Mouse (Mus musculus) erythroblast, embryonic 14.5 days (primary cell): ENCODE results near the gene Hoxc5. TPM values are rescaled to one million over a fixed set of nuclear protein-coding genes. Genes with fewer than 3 reads are reported as not detected.

Source experiments
- H3K27me3 ChIP-seq: 2 replicates; pipeline ENCODE4 v1.6.1; 2012; ENCODE audit warnings: inconsistent platforms; ENCODE audit not compliant: control insufficient read depth
- H3K36me3 ChIP-seq: 2 replicates; pipeline ENCODE4 v1.6.1; 2012; ENCODE audit warnings: mild to moderate bottlenecking, inconsistent platforms; ENCODE audit not compliant: control insufficient read depth
- H3K4me1 ChIP-seq: 2 replicates; pipeline ENCODE4 v1.6.1; 2012; ENCODE audit warnings: inconsistent platforms; ENCODE audit not compliant: control insufficient read depth
- H3K4me3 ChIP-seq: replicated peaks from 2 replicates; pipeline ENCODE3; 2012; ENCODE audit warnings: moderate library complexity, mild to moderate bottlenecking, inconsistent platforms
- H3K9me3 ChIP-seq: 2 replicates; pipeline ENCODE4 v1.6.1; 2012; ENCODE audit warnings: low read length, inconsistent platforms, mixed read lengths; ENCODE audit not compliant: control insufficient read depth
- GATA1 ChIP-seq: IDR thresholded peaks from 2 replicates; pipeline ENCODE4 v1.6.1; 2012; ENCODE audit warnings: low read length, inconsistent platforms, mixed read lengths
- TAL1 ChIP-seq: IDR thresholded peaks from 3 replicates; pipeline ENCODE4 v1.6.1; 2012; ENCODE audit warnings: low read length, inconsistent platforms, mixed read lengths
- polyA plus RNA-seq: library from polyadenylated mRNA; stranded (reverse); fragments of >175 nt; gene quantifications from 2 replicates; pipeline ENCODE4 v1.2.3, GENCODE M21; 2012

Gene Hoxc5
- polyA plus RNA-seq, 1 experiment: not detected

- peaks cover 75% of the 10 kb centered on the region for H3K27me3 ChIP-seq
Measured at GRCm38 (mm10) chr15:103053210-103053609, 86.0 kb downstream of the Hoxc5 start.

GRCm38 (mm10) chr15:103056396-103056795 is 89.2 kb downstream of the Hoxc5 start:
- Histone ChIP-seq H3K36me3 (no peaks in the 10 kb centered on the region), H3K4me3 (no peak overlapping the region), H3K27me3 (peaks cover 88% of the 10 kb centered on the region), H3K9me3 (no peaks in the 10 kb centered on the region; the same call in 1 of the 2 replicates), H3K4me1 (no peaks in the 10 kb centered on the region)
- no peak for TF ChIP-seq GATA1
- no peak for TF ChIP-seq TAL1

More at GRCm38 (mm10) chr15:103053210-103053609, 86.0 kb downstream of the Hoxc5 start:
- Histone ChIP-seq H3K36me3 (no peaks in the 10 kb centered on the region), H3K4me1 (no peaks in the 10 kb centered on the region), H3K4me3 (no peak overlapping the region), H3K9me3 (no peaks in the 10 kb centered on the region)
- TF ChIP-seq TAL1 (no peak), GATA1 (no peak)

GRCm38 (mm10) chr15:103058715-103059114 is 91.5 kb downstream of the Hoxc5 start:
- H3K9me3 ChIP-seq: no peaks in the 10 kb centered on the region; the same call in 1 of the 2 replicates
- no peaks in the 10 kb centered on the region for H3K4me1 ChIP-seq
- TF ChIP-seq TAL1 (no peak), GATA1 (no peak)
- H3K4me3 ChIP-seq: no peak overlapping the region
- H3K27me3 ChIP-seq: peaks cover 98% of the 10 kb centered on the region
- no peaks in the 10 kb centered on the region for H3K36me3 ChIP-seq

- Histone ChIP-seq H3K4me3 (no peak overlapping the region), H3K4me1 (no peaks in the 10 kb centered on the region), H3K36me3 (no peaks in the 10 kb centered on the region), H3K9me3 (no peaks in the 10 kb centered on the region; the same call in 1 of the 2 replicates), H3K27me3 (peaks cover 98% of the 10 kb centered on the region)
- TF ChIP-seq GATA1: no peak
- TF ChIP-seq TAL1: no peak
Measured at GRCm38 (mm10) chr15:103059393-103059992, 92.2 kb downstream of the Hoxc5 start.

GRCm38 (mm10) chr15:103060021-103060340 is 92.7 kb downstream of the Hoxc5 start:
- no peaks in the 10 kb centered on the region for H3K36me3 ChIP-seq
- H3K27me3 ChIP-seq: peaks cover 97% of the 10 kb centered on the region
- no peak for TF ChIP-seq GATA1
- TF ChIP-seq TAL1: no peak

GRCm38 (mm10) chr15:103060341-103061130 is 93.3 kb downstream of the Hoxc5 start:
- TF ChIP-seq TAL1 (no peak), GATA1 (no peak)
- Histone ChIP-seq H3K27me3 (peaks cover 97% of the 10 kb centered on the region), H3K9me3 (no peaks in the 10 kb centered on the region; the same call in 1 of the 2 replicates)

More at GRCm38 (mm10) chr15:103060021-103060340, 92.7 kb downstream of the Hoxc5 start:
- Histone ChIP-seq H3K4me3 (no peak overlapping the region), H3K9me3 (no peaks in the 10 kb centered on the region; the same call in 1 of the 2 replicates), H3K4me1 (no peaks in the 10 kb centered on the region)

GRCm38 (mm10) chr15:103061131-103061825 is 94.0 kb downstream of the Hoxc5 start:
- Histone ChIP-seq H3K27me3 (peaks cover 97% of the 10 kb centered on the region), H3K36me3 (no peaks in the 10 kb centered on the region), H3K4me3 (no peak overlapping the region), H3K9me3 (no peaks in the 10 kb centered on the region; the same call in 1 of the 2 replicates), H3K4me1 (no peaks in the 10 kb centered on the region)
- TF ChIP-seq GATA1 (no peak), TAL1 (no peak)

More at GRCm38 (mm10) chr15:103060341-103061130, 93.3 kb downstream of the Hoxc5 start:
- Histone ChIP-seq H3K4me3 (no peak overlapping the region), H3K4me1 (no peaks in the 10 kb centered on the region), H3K36me3 (no peaks in the 10 kb centered on the region)

- no peaks in the 10 kb centered on the region for H3K4me1 ChIP-seq
- TF ChIP-seq TAL1: no peak
- TF ChIP-seq GATA1: no peak
- H3K9me3 ChIP-seq: no peaks in the 10 kb centered on the region; the same call in 1 of the 2 replicates
- peaks cover 94% of the 10 kb centered on the region for H3K27me3 ChIP-seq
- H3K36me3 ChIP-seq: no peaks in the 10 kb centered on the region
- no peak overlapping the region for H3K4me3 ChIP-seq
Measured at GRCm38 (mm10) chr15:103061988-103062387, 94.7 kb downstream of the Hoxc5 start.

GRCm38 (mm10) chr15:103065642-103066041 is 98.4 kb downstream of the Hoxc5 start:
- Histone ChIP-seq H3K36me3 (no peaks in the 10 kb centered on the region), H3K4me3 (no peak overlapping the region), H3K4me1 (peaks cover 9% of the 10 kb centered on the region), H3K27me3 (peaks cover 94% of the 10 kb centered on the region), H3K9me3 (no peaks in the 10 kb centered on the region; the same call in 1 of the 2 replicates)
- TF ChIP-seq TAL1 (no peak), GATA1 (no peak)

Other genes starting within 250 kb of the Hoxc5 start
- 9.1 and 9.5 TPM in 2 replicates for gene Calcoco1, start 245.3 kb upstream of the Hoxc5 start, polyA plus RNA-seq
- not detected in 2 replicates for gene Hoxc13, start 46.3 kb upstream of the Hoxc5 start, polyA plus RNA-seq
- not detected in 2 replicates for gene Hoxc12, start 30.7 kb upstream of the Hoxc5 start, polyA plus RNA-seq
- not detected in 2 replicates for gene Hoxc11, start 13.0 kb upstream of the Hoxc5 start, polyA plus RNA-seq
- gene Hoxc10, start 647 bp upstream of the Hoxc5 start, polyA plus RNA-seq: not detected in 2 replicates
- not detected in 2 replicates for gene Hoxc9, start 9.0 kb downstream of the Hoxc5 start, polyA plus RNA-seq
- 0.02 TPM in 1 of 2 replicates, not detected in the other for gene Hoxc8, start 23.2 kb downstream of the Hoxc5 start, polyA plus RNA-seq
- gene Hoxc6, start 30.8 kb downstream of the Hoxc5 start, polyA plus RNA-seq: not detected in 2 replicates
- 0.02 TPM in 1 of 2 replicates, not detected in the other for gene Hoxc4, start 51.5 kb downstream of the Hoxc5 start, polyA plus RNA-seq
- 0.07 and 0.19 TPM in 2 replicates for gene Smug1, start 199.6 kb downstream of the Hoxc5 start, polyA plus RNA-seq